Mouse (Mus musculus): Measurements from ENCODE around the gene Ldb1. TPM values are rescaled to one million over a fixed set of nuclear protein-coding genes. Genes with fewer than 3 reads are reported as not detected.

Ldb1 gene
- total and polyA plus RNA-seq, 3 experiments, result 56.9 to 120 (median 67.6) TPM

DNA sequence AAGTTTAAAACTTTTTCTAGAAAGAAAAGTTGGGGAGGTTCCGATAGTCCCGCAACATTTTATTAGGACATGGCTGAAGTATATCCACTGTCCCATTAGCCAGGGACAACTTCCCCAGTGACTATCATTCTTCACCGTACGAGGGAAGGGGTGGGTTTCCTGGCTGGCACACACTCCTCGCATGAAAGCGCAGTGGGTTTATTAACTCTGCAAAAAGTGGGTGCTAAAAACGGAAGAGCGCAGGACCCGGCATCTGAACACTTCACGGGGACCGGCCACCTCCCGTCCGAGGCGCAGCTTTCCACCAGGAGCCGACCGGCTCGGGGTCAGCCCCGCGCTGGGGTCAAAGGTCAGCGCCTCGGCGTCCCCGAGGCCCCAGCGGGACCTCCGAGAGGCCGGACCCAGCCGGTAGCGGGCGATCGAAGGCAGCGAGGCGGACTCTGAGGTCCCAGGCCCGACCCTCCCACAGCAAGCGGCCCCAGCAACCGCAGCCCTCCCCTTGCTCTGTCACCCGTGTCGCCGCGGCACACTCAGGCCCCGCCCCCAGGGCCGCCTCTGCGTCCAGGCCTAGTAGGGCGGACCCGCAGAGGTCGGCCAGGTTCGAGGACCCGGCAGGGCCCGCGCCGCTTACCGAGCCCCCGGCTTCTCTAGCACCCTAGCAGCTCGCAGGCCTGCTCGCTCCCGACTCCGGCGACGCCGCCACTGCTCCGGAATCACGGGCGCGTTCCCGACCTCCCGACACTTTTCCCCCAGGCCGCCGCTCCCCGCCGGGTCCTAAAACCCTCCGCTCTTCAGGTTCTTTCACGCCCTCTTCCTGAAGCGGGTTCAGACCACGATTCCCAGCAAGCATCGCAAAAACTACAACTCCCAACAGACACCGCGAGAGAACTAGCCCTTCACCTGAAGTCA is 47.0 kb downstream of the Ldb1 start, which contains the start of gene Armh3:
Armh3 (minus strand) TSS at position 704 of the 909 bp plus-strand sequence.
- no peaks in the 10 kb centered on the region for H3K27me3 ChIP-seq (replicated peaks)
- H3K36me3 ChIP-seq (replicated peaks in 1 of 2; ENCODE audit: control insufficient read depth in 1 of 2, insufficient read depth in 1 of 2, low read length in 1 of 2), result peaks cover 0 to 3% of the 10 kb centered on the region in 2 experiments
- peak within 1 kb of the TSS; percentile 55 to 77 (median 63) for H3K4me3 ChIP-seq (replicated peaks in 1 of 3; ENCODE audit: low read depth in 2 of 3, low read length in 2 of 3, poor library complexity in 1 of 3)
- in situ Hi-C loops (cut with MboI; ENCODE audit: low pct_ligation_motif_present, low pct_unique_long_range_greater_than_20kb, low sequenced_read_pairs), result no loop called here
- H3K9ac ChIP-seq (ENCODE audit: insufficient read depth, low read depth), result peak within 1 kb of the TSS; percentile 75
- H3K79me2 ChIP-seq (replicated peaks; ENCODE audit: control insufficient read depth, extremely low read depth, insufficient read depth, poor library complexity, severe bottlenecking), result peaks cover 4% of the 10 kb centered on the region; the same call in 1 of the 2 replicates
- H3K4me2 ChIP-seq (ENCODE audit: insufficient read depth, low read depth, poor library complexity, severe bottlenecking), result peak within 1 kb of the TSS; percentile 89
- H3K4me1 ChIP-seq (ENCODE audit: control insufficient read depth in 1 of 2, insufficient read depth in 2 of 2), result peaks cover 8 to 25% of the 10 kb centered on the region in 2 experiments
- peak; percentile 94 for DNase-seq (ENCODE audit: extremely low read depth)
- H3K27ac ChIP-seq (ENCODE audit: insufficient read depth, low read depth), result peak within 1 kb of the TSS; percentile 71
- peak; percentile 95 for TF ChIP-seq HCFC1 (IDR thresholded peaks at IDR 0.05; ENCODE audit: low read depth, low read length)
- TF ChIP-seq NRF1 (IDR thresholded peaks at IDR 0.05; ENCODE audit: low read depth, low read length), result peak; percentile 11; the same call in 1 of the 2 replicates
- TF ChIP-seq ZC3H11A (IDR thresholded peaks at IDR 0.05; ENCODE audit: low read depth, low read length), result no peak
- TF ChIP-seq CHD2 (IDR thresholded peaks at IDR 0.05; ENCODE audit: low read length), result no peak; the same call in 1 of the 2 replicates
- TF ChIP-seq KAT2A (IDR thresholded peaks at IDR 0.05; ENCODE audit: insufficient replicate concordance, low read length), result peak; percentile 91; the same call in 1 of the 2 replicates
- TF ChIP-seq POLR2A (IDR thresholded peaks at IDR 0.05; ENCODE audit: low read depth, low read length), result peak; percentile 71
- 0 out of 2 replicates have a peak, but pooled peaks have one; percentile 12 for TF ChIP-seq ZMIZ1 (IDR thresholded peaks at IDR 0.05; ENCODE audit: low read depth, low read length)
- peak; percentile 21; the same call in 1 of the 2 replicates for TF ChIP-seq GABPA (IDR thresholded peaks at IDR 0.05; ENCODE audit: insufficient replicate concordance, low read depth, low read length)
- TF ChIP-seq BHLHE40 (IDR thresholded peaks at IDR 0.05; ENCODE audit: low read depth, low read length), result peak; percentile 60
- TF ChIP-seq UBTF (IDR thresholded peaks at IDR 0.05; ENCODE audit: low read depth, low read length), result peak; percentile 79; the same call in 1 of the 2 replicates
- peak; percentile 82 for TF ChIP-seq MYC (IDR thresholded peaks at IDR 0.05; ENCODE audit: low read depth, low read length)
- TF ChIP-seq NELFE (IDR thresholded peaks at IDR 0.05; ENCODE audit: low read depth, low read length), result peak; percentile 25; the same call in 1 of the 2 replicates
- TF ChIP-seq TBP (conservative IDR thresholded peaks at IDR 0.05; ENCODE audit: low read depth, low read length), result no peak
- TF ChIP-seq RCOR1 (conservative IDR thresholded peaks at IDR 0.05; ENCODE audit: low read depth, low read length), result no peak; the same call in 1 of the 2 replicates
- TF ChIP-seq MXI1 (IDR thresholded peaks at IDR 0.05; ENCODE audit: low read depth, low read length), result peak; percentile 46; the same call in 1 of the 2 replicates
- peak; percentile 97 for TF ChIP-seq ELF1 (IDR thresholded peaks at IDR 0.05; ENCODE audit: low read depth, low read length)
- TF ChIP-seq SMC3 (IDR thresholded peaks at IDR 0.05; ENCODE audit: low read depth, low read length), result no peak
- TF ChIP-seq IRF4 (IDR thresholded peaks at IDR 0.05; ENCODE audit: low read depth, low read length), result peak; percentile 36; the same call in 1 of the 2 replicates
- peak; percentile 81 for TF ChIP-seq SIN3A (IDR thresholded peaks at IDR 0.05; ENCODE audit: low read length)
- peak in 1 of 2 experiments; percentile 35; a peak in 2 of 4 replicates for TF ChIP-seq CTCF (conservative IDR thresholded peaks at IDR 0.05 in 1 of 2, IDR thresholded peaks at IDR 0.05 in 1 of 2; ENCODE audit: low read depth in 2 of 2, low read length in 2 of 2)
- peak; percentile 73; the same call in 1 of the 2 replicates for TF ChIP-seq MAZ (IDR thresholded peaks at IDR 0.05; ENCODE audit: low read depth, low read length)
- H3K9me3 ChIP-seq (replicated peaks; ENCODE audit: low read length), result peaks cover 9% of the 10 kb centered on the region
- dilution Hi-C loops (cut with MboI; ENCODE audit: extremely low pct_ligation_motif_present, extremely low pct_unique_long_range_greater_than_20kb, low sequenced_read_pairs), result no loop called here
